Mouse (Mus musculus) CD8-positive naive resting alpha-beta T cell, adult 2 months (primary cell): ENCODE data around the gene Cgref1.

Source experiments
- DNase-seq, 2 experiments: peaks; one replicate each; pipeline ENCODE4 v3.0.0; 2022; ENCODE audit warnings: low read depth in 2 of 2, low spot score in 2 of 2

The Cgref1 gene

GRCm38 (mm10) chr5:30950922-30951321 lies 5.5 kb upstream of the Cgref1 start:
- DNase-seq: no peak

DNA sequence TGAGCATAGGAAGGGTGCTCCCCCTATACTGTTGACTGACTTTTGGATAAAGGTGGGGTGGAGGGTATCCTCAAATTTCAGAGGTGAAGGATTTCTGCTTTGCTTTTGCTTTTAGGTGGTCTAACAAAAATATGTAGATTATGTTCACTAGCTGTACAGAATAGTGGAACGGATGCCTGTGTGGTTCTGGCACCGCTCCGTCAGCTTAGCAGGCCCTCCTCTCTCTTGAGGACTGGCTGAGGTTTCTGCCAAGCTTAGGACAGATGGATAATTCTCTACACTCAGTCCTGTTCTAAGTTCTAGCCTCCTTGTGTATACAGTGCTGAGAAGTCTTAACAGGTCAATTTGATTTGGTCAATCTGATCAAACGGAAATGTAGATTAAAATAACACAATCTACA lies 5.1 kb upstream of the Cgref1 start:
- no peak for DNase-seq

DNA sequence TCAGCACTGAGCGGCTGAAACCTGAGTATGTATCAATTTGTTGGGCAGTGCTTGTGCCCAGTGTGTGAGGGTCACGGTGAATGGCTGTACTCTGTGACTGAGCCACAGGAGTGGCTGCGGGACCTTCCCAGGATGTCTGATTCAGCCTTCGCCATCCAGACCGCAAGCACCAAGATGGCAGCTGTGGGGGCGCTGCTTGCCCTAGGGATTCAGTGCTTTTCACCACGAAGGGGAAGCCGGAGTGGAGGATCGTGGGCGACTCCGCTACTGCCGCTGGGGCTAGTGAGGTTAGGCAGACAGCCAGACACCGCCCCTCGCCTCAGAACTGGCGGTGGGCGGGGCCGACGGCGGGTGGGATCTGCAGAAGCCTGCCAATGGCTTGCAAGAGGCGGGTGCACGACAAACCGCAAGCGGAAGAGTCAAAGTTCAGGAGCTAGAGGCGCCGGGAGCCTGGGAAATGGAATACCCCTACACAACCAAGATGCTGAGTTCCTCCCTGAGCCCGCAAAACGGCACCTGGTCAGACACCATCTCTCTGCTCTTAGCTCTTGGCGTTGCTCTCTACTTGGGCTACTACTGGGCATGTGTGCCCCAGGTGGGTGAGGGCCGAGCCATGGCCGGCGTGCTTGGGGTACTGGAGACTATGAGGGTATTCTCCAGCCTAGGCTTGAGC lies 4.4 kb upstream of the Cgref1 start:
- DNase-seq: peak; percentile 80 to 83

DNA sequence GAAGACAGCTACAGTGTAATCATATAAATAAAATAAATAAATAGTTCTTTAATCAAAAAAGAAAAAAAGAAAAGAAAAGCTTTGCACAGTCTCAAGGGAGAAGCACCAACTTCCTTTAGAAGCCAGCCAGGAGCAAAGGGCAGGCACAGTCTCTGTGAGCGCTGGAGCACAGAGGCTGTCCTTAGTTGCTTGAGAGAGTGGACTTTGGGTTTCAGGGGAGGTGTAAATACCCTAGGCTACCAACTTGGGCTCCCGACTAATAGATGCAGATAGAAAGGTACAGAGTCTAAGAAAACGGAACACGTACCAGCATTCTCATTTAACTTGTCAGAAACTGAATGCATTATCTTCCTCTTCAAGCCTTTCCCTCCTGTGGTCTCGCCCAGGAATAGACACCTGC lies 3.2 kb upstream of the Cgref1 start:
- DNase-seq: no peak

- no peak for DNase-seq
Observed at GRCm38 (mm10) chr5:30944344-30944743, 1.0 kb downstream of the Cgref1 start.

DNA sequence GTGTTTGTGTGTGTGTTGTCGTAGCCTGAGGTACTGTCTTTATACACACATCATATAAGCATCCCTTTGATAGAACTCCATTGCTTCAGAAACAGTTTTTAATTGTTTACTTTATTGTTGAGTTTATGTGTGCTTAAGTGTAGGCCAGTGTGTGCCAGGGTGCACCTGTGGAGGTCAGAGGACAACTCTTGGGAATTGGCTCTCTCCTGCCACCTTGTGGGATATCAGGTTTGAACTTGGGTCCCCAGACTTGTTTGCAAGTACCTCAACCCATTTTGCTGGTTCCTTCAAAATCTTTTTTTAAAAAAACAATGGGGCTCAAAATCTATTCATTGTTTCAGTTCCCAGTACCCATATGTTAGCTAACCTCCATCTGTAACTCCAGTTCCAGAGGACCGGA lies 2.4 kb downstream of the Cgref1 start:
- no peak for DNase-seq

DNA sequence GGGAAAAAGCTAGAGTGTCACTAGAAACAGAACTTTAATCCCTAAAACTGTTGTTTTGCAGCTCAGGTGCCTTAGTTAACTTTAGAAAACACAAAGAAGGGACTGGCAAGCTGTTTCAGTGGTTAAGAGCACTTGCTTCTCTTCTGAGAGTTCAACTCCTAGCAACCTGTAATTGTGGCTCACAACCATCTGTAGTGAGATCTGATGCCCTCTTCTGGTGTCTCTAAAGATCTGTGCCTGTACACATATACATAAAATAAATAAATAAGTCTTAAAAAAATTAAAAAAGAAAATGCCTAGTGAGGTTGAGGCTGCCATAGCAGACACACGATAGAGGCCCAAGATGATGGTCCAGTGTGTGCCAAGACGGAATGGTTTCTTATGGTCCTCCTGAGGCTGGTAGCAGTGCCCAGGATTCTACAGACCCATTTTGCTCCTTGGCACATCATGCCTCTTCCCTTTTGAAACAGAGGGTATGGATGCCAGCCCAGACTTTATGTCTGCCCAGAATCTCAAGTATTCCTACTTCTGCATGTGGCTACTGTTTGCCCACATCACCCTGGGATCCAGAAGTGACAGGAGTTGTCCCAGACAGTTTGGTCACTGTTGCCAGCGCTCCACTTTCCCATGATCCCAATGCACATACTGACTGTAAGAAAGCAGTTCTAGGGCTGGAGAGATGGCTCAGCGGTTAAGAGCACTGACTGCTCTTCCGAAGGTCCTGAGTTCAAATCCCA lies 10.5 kb downstream of the Cgref1 start:
- DNase-seq: no peak

DNA sequence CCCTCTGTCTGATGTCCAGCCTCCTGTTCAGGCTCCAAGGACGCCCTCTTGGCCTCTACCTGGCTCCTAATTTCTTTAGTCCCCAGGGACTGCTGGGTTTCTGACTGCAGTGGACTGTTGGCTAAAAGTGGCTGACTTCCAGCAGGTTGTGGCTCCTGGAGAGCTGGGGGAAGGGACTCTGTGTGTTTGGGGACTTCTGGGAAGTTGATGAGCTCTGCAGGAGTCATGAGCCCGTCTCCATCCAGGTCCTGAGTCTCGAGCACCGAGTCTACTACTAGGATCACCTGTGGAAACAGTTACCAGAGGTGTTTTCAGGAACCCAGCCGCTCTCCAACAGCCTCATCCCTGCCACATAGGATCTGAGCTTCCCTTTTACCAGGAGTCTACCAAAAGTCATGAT lies 11.7 kb downstream of the Cgref1 start:
- DNase-seq: no peak

DNA sequence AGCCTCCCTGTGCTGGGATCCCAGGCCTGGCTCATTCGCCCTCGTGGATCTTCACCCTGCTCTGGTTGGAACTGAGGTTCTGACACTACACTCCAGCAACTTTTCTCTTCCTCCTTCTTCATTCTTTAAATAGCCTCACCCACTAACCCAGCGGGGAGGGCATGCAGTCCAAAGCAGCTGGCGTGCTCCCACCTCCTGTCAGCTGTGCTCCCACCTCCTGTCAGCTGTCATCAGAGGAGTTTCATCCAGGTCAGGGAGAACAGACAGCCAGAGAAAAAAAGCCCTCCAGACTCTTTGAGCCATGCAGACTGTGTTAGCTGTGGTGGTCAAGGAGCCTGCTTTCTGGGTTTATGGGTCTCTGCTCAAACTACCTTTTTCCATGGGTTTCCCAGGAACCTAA lies 14.0 kb downstream of the Cgref1 start:
- no peak for DNase-seq

GRCm38 (mm10) chr5:30930846-30931245 lies 14.5 kb downstream of the Cgref1 start:
- DNase-seq: no peak

DNA sequence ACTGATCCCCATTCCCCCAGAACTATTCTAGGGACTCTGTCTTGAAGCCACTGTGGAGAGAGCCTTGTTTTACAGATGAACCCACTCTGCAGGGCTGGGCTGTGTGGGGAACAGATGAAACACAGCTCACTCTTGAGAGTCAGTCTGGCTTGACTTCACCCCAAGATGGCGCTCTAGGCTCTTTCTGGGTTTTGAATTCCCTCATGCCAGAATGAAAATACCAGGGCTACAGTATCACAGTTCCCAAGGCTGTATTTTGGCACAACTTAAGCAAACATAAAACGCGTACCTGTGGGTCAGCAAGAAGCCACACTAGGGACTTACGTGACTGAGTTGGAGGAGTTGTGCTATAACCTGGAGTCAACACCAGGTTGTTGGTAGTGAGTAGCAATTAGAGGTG lies 15.3 kb downstream of the Cgref1 start:
- DNase-seq: peak in 1 of 2 experiments; percentile 55

- no peak for DNase-seq
Observed at GRCm38 (mm10) chr5:30927945-30928529, 17.4 kb downstream of the Cgref1 start.

- no peak for DNase-seq
Observed at GRCm38 (mm10) chr5:30926073-30926472, 19.3 kb downstream of the Cgref1 start.

DNA sequence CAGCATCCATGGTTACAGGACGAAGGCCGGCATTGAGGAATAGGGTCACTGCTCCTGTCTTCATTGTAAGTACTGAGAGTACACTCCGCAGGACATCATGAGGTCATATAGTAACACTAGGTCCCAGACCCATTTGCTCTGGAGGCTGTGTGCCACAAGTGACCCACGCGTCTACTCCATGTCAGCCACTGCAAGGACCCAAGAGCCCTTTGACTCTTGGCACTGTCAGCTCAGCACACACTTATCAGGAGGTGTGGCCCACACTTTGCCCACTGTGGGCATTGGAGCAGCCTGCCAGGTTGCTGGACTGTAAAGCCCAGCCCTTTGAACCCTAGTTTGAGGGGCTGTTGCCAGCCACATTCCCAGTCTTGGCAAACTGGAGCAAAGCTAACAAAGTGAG lies 20.2 kb downstream of the Cgref1 start:
- no peak for DNase-seq

DNA sequence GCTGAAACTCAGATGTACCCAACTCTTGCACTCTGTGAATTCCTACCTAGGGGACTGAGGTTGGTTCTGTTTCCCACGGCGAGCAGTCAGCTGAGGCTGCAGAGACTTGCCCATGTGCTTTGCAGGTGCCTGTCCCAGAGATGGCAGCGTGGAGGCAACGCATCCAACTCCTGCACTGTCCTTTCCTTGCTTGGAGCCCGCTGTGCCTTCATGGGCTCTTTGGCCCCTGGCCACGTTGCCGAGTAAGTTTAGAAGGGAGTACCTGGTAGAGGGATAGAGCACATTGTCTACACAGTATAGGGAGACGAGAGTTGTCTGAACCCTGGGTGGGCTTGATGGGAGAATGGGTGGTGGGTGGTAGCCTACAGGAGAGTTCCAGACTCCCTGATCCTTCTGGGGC lies 20.8 kb downstream of the Cgref1 start:
- DNase-seq: no peak

DNA sequence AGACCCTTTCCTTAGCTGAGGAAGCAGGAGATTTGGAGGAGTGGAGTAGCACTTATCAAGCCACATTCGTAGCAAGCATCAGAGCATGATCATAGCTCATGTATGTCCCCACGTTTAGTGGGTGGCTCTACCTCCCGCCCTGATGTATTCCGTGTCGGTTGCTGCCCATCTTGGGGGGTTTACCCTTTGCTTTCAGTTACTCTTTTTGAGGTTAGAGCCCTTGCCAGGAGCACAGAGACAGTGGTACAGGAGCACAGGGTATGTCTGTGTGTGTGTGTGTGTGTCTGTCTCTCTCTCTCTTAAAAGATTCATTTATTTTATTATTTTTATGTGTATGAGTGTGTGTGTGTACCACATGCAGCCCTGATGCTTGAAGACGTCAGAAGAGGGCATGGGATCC lies 22.3 kb downstream of the Cgref1 start:
- DNase-seq: no peak

DNA sequence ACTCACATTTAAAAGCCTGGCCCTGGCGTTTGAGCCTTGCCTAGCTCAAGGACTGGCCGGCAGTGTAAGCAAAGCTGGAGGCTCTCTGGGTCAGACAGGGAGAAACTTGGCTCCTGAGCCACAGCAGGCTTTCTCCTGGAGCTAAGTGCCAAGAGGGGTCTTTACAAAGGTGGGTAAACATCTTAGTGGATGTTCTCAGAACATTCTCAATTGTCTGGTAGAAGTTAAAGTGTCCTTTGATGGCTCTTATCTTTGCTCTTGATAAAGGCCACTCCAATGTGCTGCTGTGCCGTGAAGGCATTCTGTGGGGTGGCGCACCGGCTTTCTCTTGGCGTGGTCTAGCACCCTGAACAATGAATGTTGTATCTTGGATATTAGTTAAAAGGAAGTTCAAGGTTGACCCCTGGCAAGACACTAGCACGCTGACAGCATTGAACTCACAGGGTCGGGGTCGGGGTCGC lies 22.8 kb downstream of the Cgref1 start:
- DNase-seq: no peak

GRCm38 (mm10) chr5:30921256-30922033 lies 23.9 kb downstream of the Cgref1 start, which contains the start of gene Khk:
TSS of gene Khk (plus strand) at chr5:30921431.
- DNase-seq: peak; percentile 91 to 93

GRCm38 (mm10) chr5:30920621-30921020 lies 24.8 kb downstream of the Cgref1 start:
- DNase-seq: no peak

GRCm38 (mm10) chr5:30919831-30920614 lies 25.4 kb downstream of the Cgref1 start:
- no peak for DNase-seq

DNA sequence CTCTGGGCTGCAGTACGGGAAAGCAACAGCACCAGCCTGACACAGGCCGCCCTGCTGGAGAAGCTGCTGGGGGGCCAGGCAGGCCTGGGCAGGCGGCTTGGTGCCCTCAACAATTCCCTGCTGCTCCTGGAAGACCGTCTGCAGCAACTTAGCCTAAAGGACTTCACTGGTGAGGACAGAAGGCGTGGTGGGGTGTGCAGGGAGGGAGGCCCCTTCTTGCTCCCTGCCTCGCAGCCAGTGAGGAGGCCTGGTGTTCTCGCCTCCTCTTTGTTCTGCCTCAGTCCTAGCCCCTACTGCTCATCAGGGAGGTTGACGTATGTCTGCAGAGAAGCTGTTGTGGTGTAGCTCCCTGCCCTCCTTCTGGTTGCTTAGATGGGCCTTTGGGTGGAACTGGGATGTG lies 26.7 kb downstream of the Cgref1 start:
- DNase-seq: no peak
